Mouse (Mus musculus) erythroblast, embryonic 14.5 days (primary cell): Measurements from ENCODE around the gene Olfr1394. TPM values are rescaled to one million over a fixed set of nuclear protein-coding genes. Genes with fewer than 3 reads are reported as not detected.
"Not testable (repeated sequence)": the region's sequence is repeated elsewhere in the genome, so short reads cannot be mapped to it uniquely, and the experiment has no call there.

Experiments
- H3K27me3 ChIP-seq: 2 replicates; pipeline ENCODE4 v1.6.1; 2012; ENCODE audit warnings: inconsistent platforms; ENCODE audit not compliant: control insufficient read depth
- H3K36me3 ChIP-seq: 2 replicates; pipeline ENCODE4 v1.6.1; 2012; ENCODE audit warnings: mild to moderate bottlenecking, inconsistent platforms; ENCODE audit not compliant: control insufficient read depth
- H3K4me1 ChIP-seq: 2 replicates; pipeline ENCODE4 v1.6.1; 2012; ENCODE audit warnings: inconsistent platforms; ENCODE audit not compliant: control insufficient read depth
- H3K4me3 ChIP-seq: replicated peaks from 2 replicates; pipeline ENCODE3; 2012; ENCODE audit warnings: moderate library complexity, mild to moderate bottlenecking, inconsistent platforms
- H3K9me3 ChIP-seq: 2 replicates; pipeline ENCODE4 v1.6.1; 2012; ENCODE audit warnings: low read length, inconsistent platforms, mixed read lengths; ENCODE audit not compliant: control insufficient read depth
- GATA1 ChIP-seq: IDR thresholded peaks from 2 replicates; pipeline ENCODE4 v1.6.1; 2012; ENCODE audit warnings: low read length, inconsistent platforms, mixed read lengths
- TAL1 ChIP-seq: IDR thresholded peaks from 3 replicates; pipeline ENCODE4 v1.6.1; 2012; ENCODE audit warnings: low read length, inconsistent platforms, mixed read lengths
- polyA plus RNA-seq: library from polyadenylated mRNA; stranded (reverse); fragments of >175 nt; gene quantifications from 2 replicates; pipeline ENCODE4 v1.2.3, GENCODE M21; 2012

The Olfr1394 gene
- polyA plus RNA-seq, 1 experiment, result not detected

- Histone ChIP-seq H3K36me3 (no peaks in the 10 kb centered on the region), H3K4me1 (peaks cover 2% of the 10 kb centered on the region; the same call in 1 of the 2 replicates), H3K4me3 (no peak within 1 kb of the TSS), H3K9me3 (no peaks in the 10 kb centered on the region), H3K27me3 (peaks cover 5% of the 10 kb centered on the region; the same call in 1 of the 2 replicates)
- TF ChIP-seq GATA1, result no peak
These were observed 32.8 kb downstream of the Olfr1394 start, which contains the start of gene Btnl9 for GRCm38 (mm10) chr11:49186955-49187488. Btnl9 (minus strand) TSS chr11:49187159.

DNA sequence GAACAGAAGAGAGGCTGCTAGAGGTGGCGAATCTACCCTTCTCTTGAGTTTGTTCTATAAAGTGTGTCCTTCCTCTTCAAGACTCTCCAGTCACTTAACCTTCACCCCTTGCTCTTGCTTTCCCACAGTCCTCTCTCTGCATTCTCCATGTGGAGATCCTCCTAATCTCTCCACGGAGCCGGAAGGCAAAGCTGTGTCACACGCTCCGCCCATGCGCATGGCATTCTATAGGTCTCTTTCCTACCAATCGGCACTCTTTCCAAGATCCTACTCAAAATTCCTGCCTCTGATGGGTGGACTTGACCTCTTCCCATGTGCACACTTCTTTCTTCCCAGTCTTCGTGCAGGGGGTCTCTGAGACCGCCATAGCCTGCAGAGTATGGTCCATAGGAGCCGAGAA lies 33.5 kb downstream of the Olfr1394 start:
- peaks cover 4% of the 10 kb centered on the region for H3K4me1 ChIP-seq
- no peak for TF ChIP-seq TAL1
- TF ChIP-seq GATA1, result no peak
- no peaks in the 10 kb centered on the region for H3K9me3 ChIP-seq
- H3K27me3 ChIP-seq, result peaks cover 5% of the 10 kb centered on the region; the same call in 1 of the 2 replicates
- H3K36me3 ChIP-seq, result no peaks in the 10 kb centered on the region
- no peak overlapping the region for H3K4me3 ChIP-seq

DNA sequence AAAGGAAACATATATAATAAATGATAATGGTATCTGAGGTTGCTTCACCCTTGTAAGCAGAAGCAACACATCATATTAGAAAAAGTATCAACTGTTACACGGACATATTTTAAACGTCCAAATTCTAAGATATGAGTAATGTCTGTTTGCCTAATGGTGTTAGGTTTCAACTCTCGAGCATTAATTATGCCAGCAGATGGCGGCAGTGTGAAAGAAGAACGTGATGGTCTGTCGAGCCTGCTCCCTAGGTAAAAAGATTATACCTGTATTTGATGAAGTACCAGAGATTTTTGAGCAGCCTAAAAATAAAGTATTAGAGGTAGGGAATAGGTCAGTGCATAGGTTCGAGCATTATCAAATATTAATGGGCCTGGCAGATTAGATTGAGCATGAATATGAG lies 35.6 kb downstream of the Olfr1394 start:
- Histone ChIP-seq H3K27me3 (peaks cover 5% of the 10 kb centered on the region; the same call in 1 of the 2 replicates), H3K4me3 (no peak overlapping the region), H3K36me3 (no peaks in the 10 kb centered on the region)

GRCm38 (mm10) chr11:49191083-49191482 lies 36.9 kb downstream of the Olfr1394 start:
- peaks cover 16% of the 10 kb centered on the region for H3K4me1 ChIP-seq
- H3K9me3 ChIP-seq, result no peaks in the 10 kb centered on the region
- TF ChIP-seq GATA1 (no peak), TAL1 (no peak)

More for the DNA sequence above, 35.6 kb downstream of the Olfr1394 start:
- no peak for TF ChIP-seq TAL1
- Histone ChIP-seq H3K4me1 (peaks cover 16% of the 10 kb centered on the region), H3K9me3 (no peaks in the 10 kb centered on the region)

DNA sequence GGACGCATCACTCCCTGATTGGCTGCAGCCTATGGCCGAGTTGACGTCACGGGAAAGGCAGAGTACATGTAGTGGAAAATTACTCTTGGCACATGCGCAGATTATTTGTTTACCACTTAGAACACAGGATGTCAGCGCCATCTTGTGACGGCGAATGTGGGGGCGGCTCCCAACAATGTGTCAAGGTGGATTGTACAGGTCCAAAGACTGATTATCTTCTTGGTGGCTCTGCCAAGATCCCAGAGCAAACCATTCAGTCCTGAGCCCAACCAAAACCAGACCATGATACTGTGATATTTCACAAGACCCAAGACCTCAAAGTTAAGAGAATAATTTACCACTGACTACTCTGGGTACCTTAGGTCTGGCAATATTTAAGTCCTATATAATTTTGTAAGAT lies 40.6 kb downstream of the Olfr1394 start:
- H3K4me1 ChIP-seq, result peaks cover 16% of the 10 kb centered on the region
- H3K9me3 ChIP-seq, H3K4me3 ChIP-seq, H3K27me3 ChIP-seq, H3K36me3 ChIP-seq: not testable (repeated sequence)

More at GRCm38 (mm10) chr11:49191083-49191482, 36.9 kb downstream of the Olfr1394 start:
- no peak overlapping the region for H3K4me3 ChIP-seq
- H3K27me3 ChIP-seq, result peaks cover 8% of the 10 kb centered on the region
- no peaks in the 10 kb centered on the region for H3K36me3 ChIP-seq

DNA sequence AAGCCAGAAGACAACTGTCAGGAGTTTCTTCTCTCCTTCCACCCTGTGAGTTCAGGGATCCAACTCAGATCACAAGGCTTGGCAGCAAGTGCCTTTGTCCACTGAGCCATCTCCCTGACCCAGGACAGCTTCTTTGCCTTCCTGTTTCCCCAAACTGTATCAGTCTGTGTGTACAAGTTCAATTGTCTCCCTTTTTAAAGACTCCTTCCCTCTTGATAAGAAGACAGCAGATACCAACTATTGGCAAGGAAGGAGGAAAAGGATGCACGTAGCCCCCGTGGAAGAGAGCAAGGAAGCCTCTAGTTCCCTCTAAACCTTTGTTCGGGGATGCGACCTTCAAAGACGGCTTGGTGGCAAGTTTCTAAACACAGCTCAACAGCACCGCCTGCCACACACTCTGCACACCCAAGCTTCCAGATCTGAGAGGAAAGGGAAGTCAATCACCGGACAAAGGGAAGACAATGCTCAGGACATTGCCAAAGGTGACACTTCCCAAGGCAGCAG lies 41.7 kb downstream of the Olfr1394 start:
- TF ChIP-seq GATA1, result no peak
- TF ChIP-seq TAL1, result no peak
- no peaks in the 10 kb centered on the region for H3K36me3 ChIP-seq
- peaks cover 5% of the 10 kb centered on the region for H3K9me3 ChIP-seq
- H3K4me3 ChIP-seq, result no peak overlapping the region
- H3K27me3 ChIP-seq, result peaks cover 3% of the 10 kb centered on the region
- peaks cover 19% of the 10 kb centered on the region for H3K4me1 ChIP-seq

GRCm38 (mm10) chr11:49200666-49201065 lies 46.5 kb downstream of the Olfr1394 start:
- Histone ChIP-seq H3K4me1 (peaks cover 35% of the 10 kb centered on the region), H3K9me3 (peaks cover 5% of the 10 kb centered on the region), H3K27me3 (peaks cover 3% of the 10 kb centered on the region), H3K36me3 (no peaks in the 10 kb centered on the region; the same call in 1 of the 2 replicates), H3K4me3 (no peak overlapping the region)
- TF ChIP-seq TAL1 (no peak), GATA1 (no peak)

GRCm38 (mm10) chr11:49201142-49201541 lies 47.0 kb downstream of the Olfr1394 start:
- H3K9me3 ChIP-seq, result peaks cover 5% of the 10 kb centered on the region
- no peaks in the 10 kb centered on the region for H3K27me3 ChIP-seq
- H3K4me3 ChIP-seq, result no peak overlapping the region
- H3K4me1 ChIP-seq, result peaks cover 36% of the 10 kb centered on the region
- no peak for TF ChIP-seq GATA1
- TF ChIP-seq TAL1, result no peak
- peaks cover under 1% of the 10 kb centered on the region for H3K36me3 ChIP-seq

DNA sequence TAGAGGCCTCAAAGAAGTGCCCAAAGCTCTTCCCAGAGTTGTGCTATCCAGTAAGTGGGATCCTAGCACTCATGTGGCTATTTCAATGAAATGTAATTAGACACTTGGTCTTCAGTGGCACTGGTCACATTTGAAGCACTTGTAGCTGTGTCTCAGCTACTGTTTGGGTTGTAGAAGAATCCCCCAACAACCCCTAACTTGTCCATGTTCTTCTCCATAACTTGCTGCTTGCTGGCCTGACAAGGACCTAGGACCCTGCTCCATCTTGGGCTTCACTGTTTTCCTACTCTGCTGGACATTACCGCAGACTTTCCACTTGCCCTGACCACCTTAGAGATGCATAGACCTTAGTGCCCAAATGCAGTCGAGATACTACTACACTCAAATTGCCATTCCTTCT lies 47.9 kb downstream of the Olfr1394 start:
- Histone ChIP-seq H3K4me3 (peak overlapping the region; percentile 87), H3K36me3 (peaks cover 9% of the 10 kb centered on the region), H3K9me3 (peaks cover 5% of the 10 kb centered on the region), H3K27me3 (no peaks in the 10 kb centered on the region), H3K4me1 (peaks cover 45% of the 10 kb centered on the region)
- TF ChIP-seq TAL1, result no peak
- TF ChIP-seq GATA1, result no peak

DNA sequence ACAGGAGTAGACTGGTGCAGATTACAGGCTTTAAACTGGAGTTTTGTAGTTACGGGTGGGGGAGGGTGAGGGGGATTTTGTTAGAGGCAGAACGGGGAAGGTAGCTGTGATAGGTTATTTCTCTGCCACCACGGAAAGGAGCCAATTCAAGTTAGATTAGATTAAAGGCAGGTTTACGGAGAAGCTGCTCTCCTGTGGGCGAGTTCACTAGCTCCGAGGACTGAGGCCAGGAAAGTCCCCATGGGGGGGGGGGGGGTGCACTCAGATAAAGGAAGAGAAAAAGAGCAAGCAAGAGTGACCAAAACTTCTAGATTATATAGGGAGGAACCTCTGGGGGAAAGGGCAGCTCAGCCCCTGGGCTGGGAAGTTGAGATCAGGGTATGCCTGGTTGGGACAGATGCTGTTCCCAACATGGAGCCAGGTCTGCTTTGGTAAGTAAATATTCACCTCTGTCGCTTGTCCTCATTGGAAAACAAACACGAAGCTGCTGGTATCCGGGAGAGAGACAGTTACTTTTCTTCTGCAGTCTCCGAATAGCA lies 48.4 kb downstream of the Olfr1394 start:
- Histone ChIP-seq H3K27me3 (no peaks in the 10 kb centered on the region), H3K36me3 (peaks cover 13% of the 10 kb centered on the region), H3K9me3 (peaks cover 3% of the 10 kb centered on the region), H3K4me3 (peak overlapping the region; percentile 87), H3K4me1 (peaks cover 51% of the 10 kb centered on the region)
- no peak for TF ChIP-seq GATA1
- TF ChIP-seq TAL1, result no peak
